Mouse (Mus musculus): Measurements from ENCODE around the gene Zcchc24. TPM values are rescaled to one million over a fixed set of nuclear protein-coding genes. Genes with fewer than 3 reads are reported as not detected.
"Not testable (repeated sequence)": the region's sequence is repeated elsewhere in the genome, so short reads cannot be mapped to it uniquely, and the experiment has no call there.

Zcchc24 gene
- 15.7 and 16.1 TPM in 2 replicates for polyA plus RNA-seq (2015; fragmentation: Nextera tagmentation; extraction: Ambion mirVana)

GRCm38 (mm10) chr14:25768915-25769625 lies at the start of gene Zcchc24:
Gene Zcchc24, minus strand, starts transcription at chr14:25769039.
- Histone ChIP-seq H3K9me3 (no peaks in the 10 kb centered on the region), H3K4me2 (peak within 1 kb of the TSS; percentile 98), H3K4me1 (replicated peaks) (peaks cover 38% of the 10 kb centered on the region), H3K4me3 (peak within 1 kb of the TSS; percentile 62), H3K9ac (peak within 1 kb of the TSS; percentile 53), H3K27me3 (no peaks in the 10 kb centered on the region; the same call in 1 of the 2 replicates), H3K36me3 (no peaks in the 10 kb centered on the region), H3K27ac (replicated peaks) (peak within 1 kb of the TSS; percentile 81)
- ATAC-seq (ENCODE audit: low FRiP score, low read depth) = peak; percentile 84
- WGBS = 1% methylated on average over 35 of the region's 55 CpGs

- H3K4me3 ChIP-seq = no peak overlapping the region
- no peak overlapping the region for H3K4me2 ChIP-seq
- H3K36me3 ChIP-seq = no peaks in the 10 kb centered on the region
- 6% methylated on average over 9 of the region's 9 CpGs for WGBS
- no peaks in the 10 kb centered on the region for H3K4me1 ChIP-seq (replicated peaks)
- H3K27me3 ChIP-seq = no peaks in the 10 kb centered on the region
- no peak overlapping the region for H3K27ac ChIP-seq (replicated peaks)
- peak; percentile 75; the same call in 1 of the 2 replicates for ATAC-seq (ENCODE audit: low FRiP score, low read depth)
- H3K9ac ChIP-seq = no peak overlapping the region
- no peaks in the 10 kb centered on the region for H3K9me3 ChIP-seq
Measured at GRCm38 (mm10) chr14:25816416-25816815, 47.6 kb upstream of the Zcchc24 start.

GRCm38 (mm10) chr14:25814140-25814539 lies 45.3 kb upstream of the Zcchc24 start:
- no peaks in the 10 kb centered on the region for H3K4me1 ChIP-seq (replicated peaks)
- no peaks in the 10 kb centered on the region for H3K36me3 ChIP-seq
- no peak overlapping the region for H3K9ac ChIP-seq
- no peak for ATAC-seq (ENCODE audit: low FRiP score, low read depth)
- no peak overlapping the region for H3K4me3 ChIP-seq
- no peak overlapping the region for H3K4me2 ChIP-seq
- H3K27ac ChIP-seq (replicated peaks) = no peak overlapping the region
- no peaks in the 10 kb centered on the region for H3K9me3 ChIP-seq
- H3K27me3 ChIP-seq = no peaks in the 10 kb centered on the region

- H3K9me3 ChIP-seq; H3K36me3 ChIP-seq; H3K9ac ChIP-seq; H3K4me2 ChIP-seq; H3K27ac ChIP-seq (replicated peaks); H3K27me3 ChIP-seq; H3K4me3 ChIP-seq; H3K4me1 ChIP-seq (replicated peaks); ATAC-seq (ENCODE audit: low FRiP score, low read depth): not testable (repeated sequence)
- WGBS = 64% methylated on average over 1 of the region's 1 CpGs
Measured at GRCm38 (mm10) chr14:25811026-25811425, 42.2 kb upstream of the Zcchc24 start.

GRCm38 (mm10) chr14:25806561-25806960 lies 37.7 kb upstream of the Zcchc24 start:
- no peak overlapping the region for H3K27ac ChIP-seq (replicated peaks)
- ATAC-seq (ENCODE audit: low FRiP score, low read depth) = no peak
- WGBS = 96% methylated on average over 7 of the region's 7 CpGs

GRCm38 (mm10) chr14:25805871-25806270 lies 37.0 kb upstream of the Zcchc24 start:
- Histone ChIP-seq H3K9ac (no peak overlapping the region), H3K27ac (replicated peaks) (no peak overlapping the region), H3K4me3 (no peak overlapping the region), H3K9me3 (no peaks in the 10 kb centered on the region), H3K4me1 (replicated peaks) (no peaks in the 10 kb centered on the region), H3K27me3 (no peaks in the 10 kb centered on the region), H3K4me2 (no peak overlapping the region), H3K36me3 (no peaks in the 10 kb centered on the region)
- 57% methylated on average over 7 of the region's 7 CpGs for WGBS
- peak; percentile 69; the same call in 1 of the 2 replicates for ATAC-seq (ENCODE audit: low FRiP score, low read depth)

More at GRCm38 (mm10) chr14:25806561-25806960, 37.7 kb upstream of the Zcchc24 start:
- H3K9me3 ChIP-seq = no peaks in the 10 kb centered on the region
- no peaks in the 10 kb centered on the region for H3K36me3 ChIP-seq
- H3K4me3 ChIP-seq = no peak overlapping the region
- no peaks in the 10 kb centered on the region for H3K27me3 ChIP-seq
- no peaks in the 10 kb centered on the region for H3K4me1 ChIP-seq (replicated peaks)
- no peak overlapping the region for H3K4me2 ChIP-seq
- no peak overlapping the region for H3K9ac ChIP-seq

- WGBS = 41% methylated on average over 3 of the region's 3 CpGs
- no peak overlapping the region for H3K9ac ChIP-seq
- H3K27ac ChIP-seq (replicated peaks) = no peak overlapping the region
- no peaks in the 10 kb centered on the region for H3K36me3 ChIP-seq
- H3K9me3 ChIP-seq = no peaks in the 10 kb centered on the region
- H3K4me3 ChIP-seq = no peak overlapping the region
- H3K4me1 ChIP-seq (replicated peaks) = no peaks in the 10 kb centered on the region
- H3K27me3 ChIP-seq = no peaks in the 10 kb centered on the region
- H3K4me2 ChIP-seq = no peak overlapping the region
- no peak for ATAC-seq (ENCODE audit: low FRiP score, low read depth)
Measured at GRCm38 (mm10) chr14:25803246-25803809, 34.5 kb upstream of the Zcchc24 start.

GRCm38 (mm10) chr14:25802511-25802910 lies 33.7 kb upstream of the Zcchc24 start:
- Histone ChIP-seq H3K36me3 (no peaks in the 10 kb centered on the region), H3K27me3 (no peaks in the 10 kb centered on the region), H3K4me3 (no peak overlapping the region), H3K4me2 (no peak overlapping the region), H3K9me3 (no peaks in the 10 kb centered on the region), H3K9ac (no peak overlapping the region), H3K27ac (replicated peaks) (no peak overlapping the region), H3K4me1 (replicated peaks) (no peaks in the 10 kb centered on the region)
- no peak for ATAC-seq (ENCODE audit: low FRiP score, low read depth)

GRCm38 (mm10) chr14:25800166-25800960 lies 31.5 kb upstream of the Zcchc24 start:
- Histone ChIP-seq H3K4me1 (replicated peaks) (no peaks in the 10 kb centered on the region), H3K4me2 (peak overlapping the region; percentile 35), H3K9me3 (no peaks in the 10 kb centered on the region), H3K27me3 (no peaks in the 10 kb centered on the region), H3K4me3 (no peak overlapping the region), H3K36me3 (no peaks in the 10 kb centered on the region), H3K9ac (no peak overlapping the region), H3K27ac (replicated peaks) (no peak overlapping the region)
- peak; percentile 42; the same call in 1 of the 2 replicates for ATAC-seq (ENCODE audit: low FRiP score, low read depth)
- WGBS = 29% methylated on average over 19 of the region's 19 CpGs

- Histone ChIP-seq H3K27ac (replicated peaks) (no peak overlapping the region), H3K9ac (no peak overlapping the region), H3K4me2 (no peak overlapping the region), H3K27me3 (no peaks in the 10 kb centered on the region), H3K4me3 (no peak overlapping the region), H3K9me3 (no peaks in the 10 kb centered on the region), H3K36me3 (no peaks in the 10 kb centered on the region), H3K4me1 (replicated peaks) (no peaks in the 10 kb centered on the region)
- 79% methylated on average over 7 of the region's 7 CpGs for WGBS
- no peak for ATAC-seq (ENCODE audit: low FRiP score, low read depth)
Measured at GRCm38 (mm10) chr14:25796619-25797018, 27.8 kb upstream of the Zcchc24 start.

- Histone ChIP-seq H3K27ac (replicated peaks) (no peak overlapping the region), H3K9me3 (no peaks in the 10 kb centered on the region), H3K9ac (no peak overlapping the region), H3K4me3 (no peak overlapping the region), H3K4me1 (replicated peaks) (no peaks in the 10 kb centered on the region), H3K4me2 (0 out of 2 replicates have a peak overlapping the region, but pooled peaks have one; percentile 7), H3K27me3 (no peaks in the 10 kb centered on the region), H3K36me3 (no peaks in the 10 kb centered on the region)
- 34% methylated on average over 10 of the region's 10 CpGs for WGBS
- no peak for ATAC-seq (ENCODE audit: low FRiP score, low read depth)
Measured at GRCm38 (mm10) chr14:25795561-25796174, 26.8 kb upstream of the Zcchc24 start.

- WGBS = 74% methylated on average over 6 of the region's 6 CpGs
- Histone ChIP-seq H3K27ac (replicated peaks) (no peak overlapping the region), H3K36me3 (no peaks in the 10 kb centered on the region), H3K27me3 (no peaks in the 10 kb centered on the region), H3K9ac (no peak overlapping the region), H3K9me3 (no peaks in the 10 kb centered on the region), H3K4me3 (no peak overlapping the region), H3K4me2 (no peak overlapping the region), H3K4me1 (replicated peaks) (no peaks in the 10 kb centered on the region)
- ATAC-seq (ENCODE audit: low FRiP score, low read depth) = no peak
Measured at GRCm38 (mm10) chr14:25795067-25795466, 26.2 kb upstream of the Zcchc24 start.
